Mouse (Mus musculus) C2C12 (cell line): Measurements from ENCODE around the gene Slc12a8.

ENCODE experiments used
- CEBPB ChIP-seq: IDR thresholded peaks from one replicate; pipeline ENCODE4 v1.6.1; 2011; ENCODE audit warnings: low read depth, mild to moderate bottlenecking, control low read depth, moderate library complexity
- CTCF ChIP-seq: IDR thresholded peaks from one replicate; pipeline ENCODE4 v1.5.1; 2011; ENCODE audit not compliant: control insufficient read depth, insufficient read depth, insufficient read length
- FOSL1 ChIP-seq: IDR thresholded peaks from one replicate; pipeline ENCODE4 v1.8.0; 2011; ENCODE audit warnings: mild to moderate bottlenecking, low read length; ENCODE audit not compliant: poor library complexity, insufficient read depth, severe bottlenecking
- MAX ChIP-seq: IDR thresholded peaks from one replicate; pipeline ENCODE4 v1.6.1; 2011; ENCODE audit warnings: mild to moderate bottlenecking, control low read depth
- MYOD1 ChIP-seq: IDR thresholded peaks from one replicate; pipeline ENCODE4 v1.6.1; 2011; ENCODE audit warnings: low read depth; ENCODE audit not compliant: control insufficient read depth, insufficient read length
- MYOG ChIP-seq: IDR thresholded peaks from one replicate; pipeline ENCODE4 v1.6.1; 2011; ENCODE audit not compliant: control insufficient read depth, insufficient read length; ENCODE audit errors: extremely low read depth
- USF1 ChIP-seq: IDR thresholded peaks from one replicate; pipeline ENCODE4 v1.6.1; 2011; ENCODE audit warnings: low read depth, mild to moderate bottlenecking, control low read depth, moderate library complexity

DNA sequence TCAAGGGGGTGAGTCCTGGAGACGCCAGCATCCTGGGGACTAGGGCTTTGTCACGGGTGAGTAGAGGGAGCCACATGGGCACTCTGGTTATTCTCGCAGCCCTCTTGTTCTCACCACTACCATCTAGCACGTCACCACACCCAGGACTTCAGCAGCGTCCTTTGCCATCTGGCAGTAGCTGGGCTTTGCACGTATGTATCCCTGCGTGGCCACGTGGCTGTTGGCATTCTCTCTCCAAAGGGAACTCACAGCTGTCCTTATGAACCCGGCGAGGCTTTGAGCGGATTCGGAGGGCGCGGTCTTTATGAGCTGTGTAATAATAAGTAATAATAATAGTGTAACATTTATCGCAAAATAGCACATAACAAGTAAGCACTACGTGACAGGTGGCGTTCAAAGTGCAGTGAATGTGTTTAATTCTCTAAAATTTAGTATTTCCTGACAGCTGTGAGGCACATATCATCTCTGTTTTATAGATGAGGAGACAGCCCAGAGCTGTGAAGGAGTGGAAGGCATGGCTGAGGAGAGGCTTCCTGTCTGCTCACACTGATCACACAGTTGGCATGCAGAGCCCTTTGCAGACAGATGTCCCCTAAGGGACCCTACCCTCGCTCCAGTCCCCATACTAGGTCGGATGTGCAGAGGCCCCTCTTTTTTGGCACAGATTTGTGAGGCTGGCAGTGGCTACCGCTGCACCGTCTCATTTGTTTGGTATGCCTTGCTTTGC lies 20.5 kb downstream of the Slc12a8 start:
- no peak for TF ChIP-seq CEBPB
- no peak for TF ChIP-seq CTCF
- TF ChIP-seq MYOD1 = no peak
- TF ChIP-seq MAX = no peak
- peak; percentile 33 for TF ChIP-seq USF1
- no peak for TF ChIP-seq MYOG
- TF ChIP-seq FOSL1 = no peak
